Mouse (Mus musculus) ES-E14 (cell line): Measurements from ENCODE around the gene Grrp1. TPM values are rescaled to one million over a fixed set of nuclear protein-coding genes. Genes with fewer than 3 reads are reported as not detected.
A peak's percentile ranks its signal among the peaks of the same experiment; 100 is the strongest.

ENCODE experiments used
- DNase-seq: peaks from one replicate; pipeline ENCODE4 v3.0.0-alpha.2; 2013; ENCODE audit warnings: low read depth, low spot score
- H3K27ac ChIP-seq: 2 replicates; pipeline ENCODE4 v1.5.1; 2012; ENCODE audit warnings: low read depth, mild to moderate bottlenecking, low read length, moderate library complexity, mixed read lengths; ENCODE audit not compliant: poor library complexity, insufficient read depth, severe bottlenecking
- H3K36me3 ChIP-seq: 2 replicates; pipeline ENCODE4 v1.6.1; 2012; ENCODE audit warnings: mild to moderate bottlenecking, low read length, moderate library complexity, mixed read lengths; ENCODE audit not compliant: control insufficient read depth, poor library complexity, insufficient read depth, severe bottlenecking
- H3K4me1 ChIP-seq, 2 experiments: fragments of 150-350 bp in 1 of 2; sonication (generic) in 1 of 2; 2 replicates each; pipeline ENCODE4 v1.6.1; 2012; ENCODE audit warnings: low read length in 2 of 2, mild to moderate bottlenecking in 1 of 2, mixed read lengths in 1 of 2; ENCODE audit not compliant: control insufficient read depth in 2 of 2, insufficient read depth in 2 of 2, poor library complexity in 1 of 2
- H3K4me3 ChIP-seq, 2 experiments: fragments of 150-350 bp in 1 of 2; sonication (generic) in 1 of 2; 2 replicates each; pipeline ENCODE4 v1.5.1; 2012; ENCODE audit warnings: low read length in 2 of 2, low read depth in 1 of 2, mild to moderate bottlenecking in 1 of 2, mixed read lengths in 1 of 2; ENCODE audit not compliant: insufficient read depth in 1 of 2, poor library complexity in 1 of 2, severe bottlenecking in 1 of 2
- H3K9ac ChIP-seq: 2 replicates; pipeline ENCODE4 v1.6.1; 2012; ENCODE audit warnings: low read depth, mild to moderate bottlenecking, low read length, mixed read lengths; ENCODE audit not compliant: poor library complexity, insufficient read depth, severe bottlenecking
- H3K9me3 ChIP-seq: fragments of 150-350 bp; sonication (generic); 2 replicates; pipeline ENCODE4 v1.6.1; 2012; ENCODE audit warnings: low read depth, mild to moderate bottlenecking, low read length; ENCODE audit not compliant: control insufficient read depth, insufficient read depth
- CHD2 ChIP-seq: IDR thresholded peaks from 2 replicates; pipeline ENCODE4 v1.6.1; 2014; ENCODE audit warnings: mild to moderate bottlenecking, low read depth, low read length, inconsistent platforms
- HCFC1 ChIP-seq: IDR thresholded peaks from 2 replicates; pipeline ENCODE4 v1.6.1; 2012; ENCODE audit warnings: low read length, inconsistent platforms, borderline replicate concordance; ENCODE audit not compliant: insufficient read depth
- MAFK ChIP-seq: IDR thresholded peaks from 2 replicates; pipeline ENCODE4 v1.6.1; 2014; ENCODE audit warnings: mild to moderate bottlenecking, low read depth, low read length, inconsistent platforms; ENCODE audit not compliant: insufficient read depth
- ZC3H11A ChIP-seq: IDR thresholded peaks from 2 replicates; pipeline ENCODE4 v1.6.1; 2012; ENCODE audit warnings: low read depth, mild to moderate bottlenecking, inconsistent platforms, low read length, borderline replicate concordance
- ZNF384 ChIP-seq: IDR thresholded peaks from 2 replicates; pipeline ENCODE4 v1.6.1; 2012; ENCODE audit warnings: low read depth, low read length, inconsistent platforms
- in situ Hi-C, 2 experiments: fragments of 600-800 bp; cut with MboI; formaldehyde crosslinking; loops; one replicate each; pipeline ENCODE4 v1.15.1; 2025; ENCODE audit warnings: low sequenced_read_pairs in 2 of 2, inconsistent platforms in 1 of 2; ENCODE audit not compliant: unreplicated experiment in 2 of 2
- total RNA-seq: library from RNA; depleted of rRNA; stranded (reverse); fragments of 300-350 nt; gene quantifications from 2 replicates; pipeline ENCODE4 v1.2.3, GENCODE M21; 2012

Grrp1 gene
- total RNA-seq, 1 experiment: 1.6 TPM

- no peak overlapping the region for H3K27ac ChIP-seq
- no peak for TF ChIP-seq MAFK
- TF ChIP-seq HCFC1: no peak
- no peak for TF ChIP-seq ZC3H11A
- no peak for TF ChIP-seq ZNF384
- TF ChIP-seq CHD2: no peak
These were observed 4.3 kb downstream of the Grrp1 start for GRCm38 (mm10) chr4:134249651-134250050.

GRCm38 (mm10) chr4:134246719-134247258 lies 7.1 kb downstream of the Grrp1 start, which contains the start of gene Gm30191:
Gm30191 (plus strand) TSS chr4:134246935.
- no peak within 1 kb of the TSS for H3K9ac ChIP-seq
- in situ Hi-C loops: no loop called here
- no peak within 1 kb of the TSS for H3K4me3 ChIP-seq

More at GRCm38 (mm10) chr4:134249651-134250050, 4.3 kb downstream of the Grrp1 start:
- in situ Hi-C loops: no loop called here
- DNase-seq: no peak
- Histone ChIP-seq H3K36me3 (no peaks in the 10 kb centered on the region), H3K4me1 (peaks cover 6 to 25% of the 10 kb centered on the region in 2 experiments; a peak in 3 of 4 replicates), H3K9ac (peak overlapping the region; percentile 59; the same call in 1 of the 2 replicates), H3K9me3 (no peaks in the 10 kb centered on the region), H3K4me3 (peak overlapping the region; percentile 54 to 65)

GRCm38 (mm10) chr4:134246256-134246655 lies 7.7 kb downstream of the Grrp1 start:
- Histone ChIP-seq H3K9ac (no peak overlapping the region), H3K9me3 (no peaks in the 10 kb centered on the region), H3K4me1 (peaks cover 0 to 19% of the 10 kb centered on the region in 2 experiments; a peak in 3 of 4 replicates), H3K4me3 (no peak overlapping the region), H3K36me3 (peaks cover 10% of the 10 kb centered on the region; the same call in 1 of the 2 replicates), H3K27ac (no peak overlapping the region; the same call in 1 of the 2 replicates)
- no peak for TF ChIP-seq ZNF384
- no peak for TF ChIP-seq HCFC1
- in situ Hi-C loops: no loop called here
- DNase-seq: no peak

More at GRCm38 (mm10) chr4:134246719-134247258, 7.1 kb downstream of the Grrp1 start, which contains the start of gene Gm30191:
- DNase-seq: no peak
- Histone ChIP-seq H3K9me3 (no peaks in the 10 kb centered on the region), H3K27ac (no peak within 1 kb of the TSS; the same call in 1 of the 2 replicates), H3K4me1 (peaks cover 0 to 19% of the 10 kb centered on the region in 2 experiments; a peak in 3 of 4 replicates), H3K36me3 (peaks cover 10% of the 10 kb centered on the region; the same call in 1 of the 2 replicates)
- no peak for TF ChIP-seq ZNF384
- no peak for TF ChIP-seq HCFC1
- TF ChIP-seq ZC3H11A: no peak

GRCm38 (mm10) chr4:134245148-134245843 lies 8.6 kb downstream of the Grrp1 start, which contains the start of gene Zfp593:
Zfp593 (minus strand) TSS chr4:134245592.
- H3K27ac ChIP-seq: no peak within 1 kb of the TSS; the same call in 1 of the 2 replicates
- peak within 1 kb of the TSS; percentile 74 to 85 for H3K4me3 ChIP-seq

More at GRCm38 (mm10) chr4:134245148-134245843, 8.6 kb downstream of the Grrp1 start, which contains the start of gene Zfp593:
- Histone ChIP-seq H3K9ac (peak within 1 kb of the TSS; percentile 77), H3K36me3 (peaks cover 10% of the 10 kb centered on the region; the same call in 1 of the 2 replicates), H3K9me3 (no peaks in the 10 kb centered on the region), H3K4me1 (peaks cover 0 to 15% of the 10 kb centered on the region in 2 experiments; a peak in 3 of 4 replicates)
- in situ Hi-C loops: no loop called here
- DNase-seq: peak; percentile 84
- no peak for TF ChIP-seq CHD2
- no peak for TF ChIP-seq MAFK
- TF ChIP-seq HCFC1: peak; percentile 57; the same call in 1 of the 2 replicates
